Mouse (Mus musculus) cerebellum, adult 11 months (tissue): ENCODE measurements around the gene Gm14288.
"Not testable (repeated sequence)": the region's sequence is repeated elsewhere in the genome, so short reads cannot be mapped to it uniquely, and the experiment has no call there.

Source experiments
- DNase-seq: peaks from one replicate; pipeline ENCODE4 v3.0.0; 2022

Gene Gm14288

GRCm38 (mm10) chr2:175800993-175801392, at the start of gene Gm14288:
Gene Gm14288, minus strand, starts transcription at chr2:175801093.
- not testable (repeated sequence) for DNase-seq

- not testable (repeated sequence) for DNase-seq
Observed at GRCm38 (mm10) chr2:175741237-175741636, 59.7 kb downstream of the Gm14288 start, which contains the start of gene Gm2007. Gene Gm2007, plus strand, starts transcription at chr2:175741537.
